Mouse (Mus musculus): Measurements from ENCODE around the gene Tjp2. TPM values are rescaled to one million over a fixed set of nuclear protein-coding genes. Genes with fewer than 3 reads are reported as not detected.
"Not testable (repeated sequence)": the region's sequence is repeated elsewhere in the genome, so short reads cannot be mapped to it uniquely, and the experiment has no call there.

Gene Tjp2
- polyA plus RNA-seq, 2 experiments = 12.1 to 14.9 TPM

- Histone ChIP-seq H3K4me2 (replicated peaks; ENCODE audit: low read depth, low read length, severe bottlenecking) (no peak overlapping the region), H3K4me1 (ENCODE audit: control insufficient read depth, insufficient read depth, low read length) (no peaks in the 10 kb centered on the region; the same call in 1 of the 2 replicates), H3K27me3 (ENCODE audit: control insufficient read depth, insufficient read depth, low read length) (no peaks in the 10 kb centered on the region), H3K4me3 (replicated peaks; ENCODE audit: low read length) (no peak overlapping the region), H3K9ac (ENCODE audit: low read depth, low read length, severe bottlenecking) (no peak overlapping the region), H3K9me3 (ENCODE audit: control insufficient read depth, low read length) (peaks cover 5% of the 10 kb centered on the region; the same call in 1 of the 2 replicates), H3K27ac (replicated peaks; ENCODE audit: low read depth, low read length) (no peak overlapping the region), H3K36me3 (ENCODE audit: control insufficient read depth, insufficient read depth, low read length) (no peaks in the 10 kb centered on the region)
- no peak for DNase-seq (ENCODE audit: low spot score)
- WGBS = 32% methylated on average over 3 of the region's 3 CpGs
- no peak for ATAC-seq (ENCODE audit: low FRiP score, low read depth)
- TF ChIP-seq POLR2A (IDR thresholded peaks at IDR 0.05; ENCODE audit: borderline replicate concordance, extremely low read depth, insufficient read depth, insufficient read length) = no peak
Measured at GRCm38 (mm10) chr19:24197338-24197737, 27.5 kb downstream of the Tjp2 start.

GRCm38 (mm10) chr19:24195224-24195623 is 29.6 kb downstream of the Tjp2 start:
- WGBS = 69% methylated on average over 7 of the region's 7 CpGs
- H3K4me1 ChIP-seq (ENCODE audit: control insufficient read depth, insufficient read depth, low read length) = no peaks in the 10 kb centered on the region; the same call in 1 of the 2 replicates
- no peak overlapping the region for H3K4me2 ChIP-seq (replicated peaks; ENCODE audit: low read depth, low read length, severe bottlenecking)
- peaks cover 5% of the 10 kb centered on the region; the same call in 1 of the 2 replicates for H3K9me3 ChIP-seq (ENCODE audit: control insufficient read depth, low read length)
- no peak overlapping the region for H3K27ac ChIP-seq (replicated peaks; ENCODE audit: low read depth, low read length)
- ATAC-seq (ENCODE audit: low FRiP score, low read depth) (no peak), DNase-seq (ENCODE audit: low spot score) (no peak)
- no peak overlapping the region for H3K4me3 ChIP-seq (replicated peaks; ENCODE audit: low read length)
- no peak overlapping the region for H3K9ac ChIP-seq (ENCODE audit: low read depth, low read length, severe bottlenecking)
- no peaks in the 10 kb centered on the region for H3K27me3 ChIP-seq (ENCODE audit: control insufficient read depth, insufficient read depth, low read length)
- TF ChIP-seq POLR2A (IDR thresholded peaks at IDR 0.05; ENCODE audit: borderline replicate concordance, extremely low read depth, insufficient read depth, insufficient read length) = no peak
- no peaks in the 10 kb centered on the region for H3K36me3 ChIP-seq (ENCODE audit: control insufficient read depth, insufficient read depth, low read length)

DNA sequence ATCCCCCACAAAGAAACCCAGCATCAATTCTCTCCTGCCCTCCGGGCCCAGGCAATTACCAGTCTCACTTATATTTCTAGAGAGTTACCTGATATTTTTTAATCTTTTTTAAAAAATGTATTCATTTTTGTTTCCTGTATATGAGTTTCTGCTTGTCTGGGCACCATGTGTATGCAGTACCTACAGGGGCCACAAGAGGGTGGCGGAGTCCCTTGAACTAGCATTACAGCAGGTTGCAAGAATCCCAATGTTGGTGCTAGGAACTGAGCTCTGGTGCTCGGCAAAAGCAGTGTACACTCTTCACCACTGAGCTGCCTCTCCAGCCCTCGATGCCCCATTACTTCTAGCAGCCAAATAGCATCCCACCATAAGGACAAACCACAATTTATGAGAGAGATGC is 30.6 kb downstream of the Tjp2 start:
- H3K4me3 ChIP-seq (replicated peaks; ENCODE audit: low read length) = no peak overlapping the region
- no peak overlapping the region for H3K9ac ChIP-seq (ENCODE audit: low read depth, low read length, severe bottlenecking)
- no peaks in the 10 kb centered on the region for H3K36me3 ChIP-seq (ENCODE audit: control insufficient read depth, insufficient read depth, low read length)
- WGBS = 98% methylated on average over 4 of the region's 4 CpGs
- ATAC-seq (ENCODE audit: low FRiP score, low read depth) = no peak
- no peak for DNase-seq (ENCODE audit: low spot score)
- H3K27ac ChIP-seq (replicated peaks; ENCODE audit: low read depth, low read length) = no peak overlapping the region
- peaks cover 5% of the 10 kb centered on the region; the same call in 1 of the 2 replicates for H3K9me3 ChIP-seq (ENCODE audit: control insufficient read depth, low read length)
- no peaks in the 10 kb centered on the region for H3K27me3 ChIP-seq (ENCODE audit: control insufficient read depth, insufficient read depth, low read length)
- H3K4me1 ChIP-seq (ENCODE audit: control insufficient read depth, insufficient read depth, low read length) = no peaks in the 10 kb centered on the region; the same call in 1 of the 2 replicates
- no peak overlapping the region for H3K4me2 ChIP-seq (replicated peaks; ENCODE audit: low read depth, low read length, severe bottlenecking)
- no peak for TF ChIP-seq POLR2A (IDR thresholded peaks at IDR 0.05; ENCODE audit: borderline replicate concordance, extremely low read depth, insufficient read depth, insufficient read length)

DNA sequence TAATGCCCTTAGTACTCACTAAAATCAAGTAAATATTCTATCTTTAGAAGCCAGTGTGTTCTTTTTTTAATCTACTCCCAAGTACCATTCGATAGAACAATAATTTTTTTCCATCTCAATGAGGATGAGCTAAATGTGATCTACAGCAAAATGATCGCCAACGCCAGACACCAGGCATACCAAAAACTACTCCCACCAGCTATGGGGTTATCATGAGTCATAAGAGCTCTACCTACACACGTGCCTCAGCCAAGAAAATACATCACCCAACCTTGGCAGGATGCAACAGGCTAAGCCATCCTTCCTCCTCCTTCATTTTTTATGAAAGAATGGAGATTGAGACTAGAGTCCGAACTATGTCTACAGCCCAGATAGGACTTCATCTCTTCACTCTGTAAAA is 31.9 kb downstream of the Tjp2 start:
- Histone ChIP-seq H3K27me3 (ENCODE audit: control insufficient read depth, insufficient read depth, low read length) (no peaks in the 10 kb centered on the region), H3K4me3 (replicated peaks; ENCODE audit: low read length) (no peak overlapping the region), H3K4me1 (ENCODE audit: control insufficient read depth, insufficient read depth, low read length) (no peaks in the 10 kb centered on the region), H3K4me2 (replicated peaks; ENCODE audit: low read depth, low read length, severe bottlenecking) (no peak overlapping the region), H3K27ac (replicated peaks; ENCODE audit: low read depth, low read length) (no peak overlapping the region), H3K9ac (ENCODE audit: low read depth, low read length, severe bottlenecking) (no peak overlapping the region), H3K9me3 (ENCODE audit: control insufficient read depth, low read length) (peaks cover 5% of the 10 kb centered on the region; the same call in 1 of the 2 replicates), H3K36me3 (ENCODE audit: control insufficient read depth, insufficient read depth, low read length) (no peaks in the 10 kb centered on the region)
- no peak for ATAC-seq (ENCODE audit: low FRiP score, low read depth)
- 89% methylated on average over 5 of the region's 5 CpGs for WGBS
- DNase-seq (ENCODE audit: low spot score) = no peak
- TF ChIP-seq POLR2A (IDR thresholded peaks at IDR 0.05; ENCODE audit: borderline replicate concordance, extremely low read depth, insufficient read depth, insufficient read length) = no peak

- TF ChIP-seq POLR2A (IDR thresholded peaks at IDR 0.05; ENCODE audit: borderline replicate concordance, extremely low read depth, insufficient read depth, insufficient read length) = no peak
- Histone ChIP-seq H3K9ac (ENCODE audit: low read depth, low read length, severe bottlenecking) (no peak overlapping the region), H3K27ac (replicated peaks; ENCODE audit: low read depth, low read length) (no peak overlapping the region), H3K4me2 (replicated peaks; ENCODE audit: low read depth, low read length, severe bottlenecking) (no peak overlapping the region), H3K4me3 (replicated peaks; ENCODE audit: low read length) (no peak overlapping the region), H3K27me3 (ENCODE audit: control insufficient read depth, insufficient read depth, low read length) (no peaks in the 10 kb centered on the region), H3K4me1 (ENCODE audit: control insufficient read depth, insufficient read depth, low read length) (no peaks in the 10 kb centered on the region), H3K9me3 (ENCODE audit: control insufficient read depth, low read length) (no peaks in the 10 kb centered on the region), H3K36me3 (ENCODE audit: control insufficient read depth, insufficient read depth, low read length) (no peaks in the 10 kb centered on the region)
- WGBS = 94% methylated on average over 2 of the region's 2 CpGs
- ATAC-seq (ENCODE audit: low FRiP score, low read depth) = no peak
- no peak for DNase-seq (ENCODE audit: low spot score)
Measured at GRCm38 (mm10) chr19:24187791-24188190, 37.0 kb downstream of the Tjp2 start.

GRCm38 (mm10) chr19:24187358-24187757 is 37.5 kb downstream of the Tjp2 start:
- H3K9me3 ChIP-seq (ENCODE audit: control insufficient read depth, low read length); H3K4me1 ChIP-seq (ENCODE audit: control insufficient read depth, insufficient read depth, low read length); H3K27me3 ChIP-seq (ENCODE audit: control insufficient read depth, insufficient read depth, low read length); H3K4me2 ChIP-seq (replicated peaks; ENCODE audit: low read depth, low read length, severe bottlenecking); H3K27ac ChIP-seq (replicated peaks; ENCODE audit: low read depth, low read length); H3K36me3 ChIP-seq (ENCODE audit: control insufficient read depth, insufficient read depth, low read length); ATAC-seq (ENCODE audit: low FRiP score, low read depth); DNase-seq (ENCODE audit: low spot score); H3K4me3 ChIP-seq (replicated peaks; ENCODE audit: low read length); H3K9ac ChIP-seq (ENCODE audit: low read depth, low read length, severe bottlenecking): not testable (repeated sequence)
- 83% methylated on average over 1 of the region's 1 CpGs for WGBS

Measured in limb, embryonic 14.5 days (tissue).